Mouse (Mus musculus) CD8-positive naive resting alpha-beta T cell, adult 57 days (primary cell): Measurements from ENCODE around the gene Gnb1. TPM values are rescaled to one million over a fixed set of nuclear protein-coding genes. Genes with fewer than 3 reads are reported as not detected.

Experiments
- total RNA-seq: library from RNA; stranded (reverse); gene quantifications from one replicate; pipeline ENCODE4 v1.2.4, GENCODE M21; 2023

The Gnb1 gene
- total RNA-seq: 238 TPM

DNA sequence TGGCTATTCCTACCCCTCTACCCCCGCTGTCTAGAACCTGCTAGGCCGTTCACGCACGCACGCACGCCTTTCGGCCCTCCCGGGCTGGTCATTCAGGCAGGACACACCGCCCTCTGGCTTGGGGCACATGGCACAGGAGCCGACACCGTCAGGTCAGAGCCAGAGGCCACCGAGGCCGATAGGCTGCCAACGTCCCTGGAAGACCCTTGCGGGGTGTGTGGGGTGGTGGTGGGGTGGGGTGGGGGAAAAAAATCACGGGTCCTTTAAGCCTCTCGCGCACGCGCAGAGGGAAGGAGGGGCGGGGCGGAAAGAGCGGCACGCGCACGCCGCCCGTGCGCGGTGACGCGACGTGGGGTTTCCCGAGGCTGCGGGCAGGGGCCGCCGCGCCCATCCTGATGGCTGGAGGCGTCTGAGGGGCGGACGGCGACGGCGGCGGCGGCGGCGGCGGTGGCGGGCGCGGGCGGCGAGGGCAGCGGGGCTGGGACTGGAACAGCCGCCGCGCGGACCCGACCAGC lies at the start of gene Gnb1:
Gene Gnb1 (plus strand): TSS at position 372 of the 515 bp plus-strand sequence.

DNA sequence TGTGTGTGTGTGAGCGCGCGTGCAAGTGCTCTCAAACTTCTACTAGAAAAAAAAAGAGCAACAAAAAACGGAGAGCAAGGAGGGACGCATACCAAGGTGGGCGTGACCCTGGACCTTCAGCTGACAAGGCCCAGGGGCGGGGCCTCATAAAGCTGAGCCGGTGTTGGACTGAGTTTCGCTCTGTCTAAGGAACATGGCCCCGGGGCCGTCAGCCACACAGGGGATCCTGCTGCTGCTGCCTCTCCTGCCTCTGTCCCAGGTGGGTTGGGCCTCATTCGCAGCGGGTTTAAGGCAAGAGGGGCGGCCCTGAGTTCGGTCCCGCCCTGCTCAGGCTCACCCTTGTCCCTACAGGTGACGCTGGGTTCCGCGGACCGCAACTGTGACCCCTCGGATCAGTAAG lies 22.2 kb upstream of the Gnb1 start, which contains the start of gene Tmem52:
Gene Tmem52 (plus strand): TSS at position 163 of the 400 bp plus-strand sequence.

DNA sequence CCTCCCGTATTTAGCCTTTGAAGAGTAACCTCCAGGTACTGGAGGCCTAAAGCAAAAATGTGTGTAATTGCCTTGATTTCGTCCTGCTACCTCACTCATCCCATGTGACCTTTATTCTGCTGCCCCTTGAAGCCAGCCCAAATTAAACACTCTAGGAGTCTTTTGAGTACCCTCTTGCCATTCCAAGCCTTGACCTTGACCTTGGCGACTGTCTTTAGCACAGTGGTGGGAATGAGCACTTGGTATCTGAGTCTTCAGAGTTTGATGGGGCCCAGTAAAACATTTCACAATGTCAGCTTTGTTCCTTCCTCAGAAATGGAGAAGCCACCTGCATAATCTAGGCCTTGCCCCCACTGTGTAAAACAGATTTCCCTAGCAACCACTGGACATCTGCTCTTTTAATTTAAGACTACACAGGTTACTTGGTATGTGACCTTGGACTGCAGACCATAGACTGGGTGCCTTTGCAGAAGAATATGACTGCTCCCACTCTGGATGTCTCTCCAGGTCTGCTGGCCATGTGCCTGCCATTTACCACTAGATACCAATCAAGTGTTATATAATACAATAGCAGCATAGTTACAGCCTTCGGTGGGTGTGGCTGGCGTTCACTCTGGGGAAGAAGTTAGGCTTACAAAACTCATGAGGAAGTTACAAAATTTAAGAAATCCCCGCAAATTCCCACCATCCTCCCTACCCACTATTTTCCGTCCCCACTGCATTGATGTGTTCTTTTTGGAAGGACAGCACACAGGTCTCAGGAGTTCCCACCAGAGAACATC lies 70.7 kb downstream of the Gnb1 start, which contains the start of gene Nadk:
Gene Nadk (plus strand): TSS at position 718 of the 782 bp plus-strand sequence.

DNA sequence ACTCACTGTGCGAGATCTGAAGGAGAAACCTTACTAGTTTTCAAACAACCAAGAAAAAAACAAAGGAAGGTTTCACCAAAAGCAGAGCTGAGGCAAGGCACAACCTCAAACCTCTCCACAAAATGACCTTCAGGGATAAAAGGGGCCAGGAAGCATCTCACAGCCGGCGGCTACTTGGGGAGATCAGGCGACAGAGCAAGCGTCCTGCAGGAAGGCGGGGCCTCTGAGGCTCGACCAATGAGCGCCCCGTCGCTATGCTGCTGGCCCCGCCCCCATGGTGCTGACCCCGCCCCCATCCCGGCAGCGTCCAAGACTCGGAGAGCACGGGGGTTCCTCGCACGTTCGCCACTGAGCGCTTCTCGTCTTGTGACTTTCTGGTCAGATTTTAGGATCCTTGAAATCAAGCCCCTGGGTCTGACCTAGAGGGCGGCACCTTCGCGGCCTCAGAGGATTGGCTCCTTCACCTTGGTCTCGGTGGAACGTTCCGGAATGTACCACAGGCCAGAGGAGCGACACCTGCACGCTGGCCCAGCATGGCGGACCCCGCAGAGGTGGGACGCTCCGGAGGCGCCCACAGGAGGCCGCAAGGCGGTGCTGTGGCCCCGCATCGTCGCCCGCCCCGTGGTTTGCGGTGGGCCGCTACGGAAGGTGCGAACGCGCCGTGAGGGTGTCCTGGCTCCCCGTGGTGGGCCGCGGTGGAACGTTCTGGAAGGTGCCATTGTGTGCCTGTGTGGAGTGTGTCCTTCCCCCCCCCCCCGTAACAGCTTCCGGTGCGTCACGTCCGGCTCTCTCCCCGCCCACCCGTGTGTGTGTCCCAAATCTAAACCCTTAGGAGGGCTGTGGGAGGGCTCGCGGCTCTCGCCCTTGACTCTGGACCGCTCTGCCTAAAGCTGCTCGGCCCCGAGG lies 110.2 kb downstream of the Gnb1 start, which contains the start of gene Slc35e2:
Gene Slc35e2 (plus strand): TSS at position 326 of the 906 bp plus-strand sequence.

Other genes with a start within 250 kb of the Gnb1 start
- gene Faap20, start 241.6 kb upstream of the Gnb1 start, total RNA-seq: 43.8 TPM
- 36.0 TPM for gene Prkcz, start 130.0 kb upstream of the Gnb1 start, total RNA-seq
- not detected for gene Gabrd, start 93.2 kb upstream of the Gnb1 start, total RNA-seq
- gene Cfap74, start 82.2 kb upstream of the Gnb1 start, total RNA-seq: 1.3 TPM
- not detected for gene Tmem52, start 22.2 kb upstream of the Gnb1 start, total RNA-seq
- gene Nadk, start 71.0 kb downstream of the Gnb1 start, total RNA-seq: 49.7 TPM
- gene Slc35e2, start 110.1 kb downstream of the Gnb1 start, total RNA-seq: 32.1 TPM
- gene Cdk11b, start 133.5 kb downstream of the Gnb1 start, total RNA-seq: 173 TPM
- not detected for gene Gm10563, start 154.0 kb downstream of the Gnb1 start, total RNA-seq
- not detected for gene Mmp23, start 162.0 kb downstream of the Gnb1 start, total RNA-seq
- 43.4 TPM for gene Mib2, start 177.8 kb downstream of the Gnb1 start, total RNA-seq
- 6.3 TPM for gene Fndc10, start 203.0 kb downstream of the Gnb1 start, total RNA-seq
- gene Ssu72, start 213.4 kb downstream of the Gnb1 start, total RNA-seq: 66.8 TPM
- gene Tmem240, start 243.4 kb downstream of the Gnb1 start, total RNA-seq: 0.46 TPM